Mouse (Mus musculus) liver, embryonic 18 days (tissue): ENCODE data around the gene Wdr64. TPM values are rescaled to one million over a fixed set of nuclear protein-coding genes. Genes with fewer than 3 reads are reported as not detected.

Experiments used
- polyA plus RNA-seq: library from polyadenylated mRNA; depleted of rRNA; stranded (reverse); fragments of >200 nt; gene quantifications from 2 replicates; pipeline ENCODE4 v1.2.3, GENCODE M21; 2012; rRNA removed

The Wdr64 gene
- polyA plus RNA-seq = 0.02 and 0.04 TPM in 2 replicates

GRCm38 (mm10) chr1:175698293-175698692, at the start of gene Wdr64:
TSS of gene Wdr64 (plus strand) at chr1:175698593.

GRCm38 (mm10) chr1:175692246-175692996, 6.0 kb upstream of the Wdr64 start, which contains the start of the genes Opn3 and Chml:
TSS of gene Opn3 (minus strand) at chr1:175692776.
TSS of gene Chml (minus strand) at chr1:175692901.

Other genes with a start within 250 kb of the Wdr64 start
- 0.01 TPM in 1 of 2 replicates, not detected in the other for gene Rgs7, start 206.1 kb upstream of the Wdr64 start, polyA plus RNA-seq
- 10.3 and 13.2 TPM in 2 replicates for gene Kmo, start 78.2 kb upstream of the Wdr64 start, polyA plus RNA-seq
- gene Fh1, start 73.0 kb upstream of the Wdr64 start, polyA plus RNA-seq = 60.8 and 64.9 TPM in 2 replicates
- 1.3 and 1.6 TPM in 2 replicates for gene Opn3, start 5.8 kb upstream of the Wdr64 start, polyA plus RNA-seq
- gene Chml, start 5.7 kb upstream of the Wdr64 start, polyA plus RNA-seq = 1.6 and 1.7 TPM in 2 replicates
- 3.2 and 4.0 TPM in 2 replicates for gene Exo1, start 182.0 kb downstream of the Wdr64 start, polyA plus RNA-seq
- not detected in 2 replicates for gene Gm38100, start 221.7 kb downstream of the Wdr64 start, polyA plus RNA-seq